Mouse (Mus musculus): Measurements from ENCODE around the gene Wfdc1.

Gene Wfdc1

GRCm38 (mm10) chr8:119666219-119666951, at the start of gene Wfdc1:
Wfdc1 (plus strand) TSS chr8:119666365.
- DNase-seq (ENCODE audit: low spot score in 2 of 2), result no peak

GRCm38 (mm10) chr8:119616811-119617210, 49.4 kb upstream of the Wfdc1 start:
- no peak for DNase-seq (ENCODE audit: low spot score in 2 of 2)

- DNase-seq (ENCODE audit: low spot score in 2 of 2), result no peak
Observed at GRCm38 (mm10) chr8:119617586-119617985, 48.6 kb upstream of the Wfdc1 start.

- no peak for DNase-seq (ENCODE audit: low spot score in 2 of 2)
Observed at GRCm38 (mm10) chr8:119618887-119619286, 47.3 kb upstream of the Wfdc1 start.

- no peak for DNase-seq (ENCODE audit: low spot score in 2 of 2)
Observed at GRCm38 (mm10) chr8:119620116-119620840, 45.9 kb upstream of the Wfdc1 start.

- no peak for DNase-seq (ENCODE audit: low spot score in 2 of 2)
Observed at GRCm38 (mm10) chr8:119620848-119621465, 45.2 kb upstream of the Wfdc1 start.

GRCm38 (mm10) chr8:119622555-119622954, 43.6 kb upstream of the Wfdc1 start:
- no peak for DNase-seq (ENCODE audit: low spot score in 2 of 2)

GRCm38 (mm10) chr8:119623061-119623460, 43.1 kb upstream of the Wfdc1 start:
- no peak for DNase-seq (ENCODE audit: low spot score in 2 of 2)

- no peak for DNase-seq (ENCODE audit: low spot score in 2 of 2)
Observed at GRCm38 (mm10) chr8:119623744-119624143, 42.4 kb upstream of the Wfdc1 start.

GRCm38 (mm10) chr8:119624916-119625315, 41.2 kb upstream of the Wfdc1 start:
- DNase-seq (ENCODE audit: low spot score in 2 of 2), result no peak

- DNase-seq (ENCODE audit: low spot score in 2 of 2), result no peak
Observed at GRCm38 (mm10) chr8:119625788-119626187, 40.4 kb upstream of the Wfdc1 start.

- no peak for DNase-seq (ENCODE audit: low spot score in 2 of 2)
Observed at GRCm38 (mm10) chr8:119627199-119627598, 39.0 kb upstream of the Wfdc1 start.

- DNase-seq (ENCODE audit: low spot score in 2 of 2), result peak in 1 of 2 experiments; percentile 38
Observed at GRCm38 (mm10) chr8:119627613-119628359, 38.4 kb upstream of the Wfdc1 start.

GRCm38 (mm10) chr8:119630841-119631240, 35.3 kb upstream of the Wfdc1 start:
- DNase-seq (ENCODE audit: low spot score in 2 of 2), result no peak

- DNase-seq (ENCODE audit: low spot score in 2 of 2), result no peak
Observed at GRCm38 (mm10) chr8:119632246-119632645, 33.9 kb upstream of the Wfdc1 start.

GRCm38 (mm10) chr8:119632909-119633308, 33.3 kb upstream of the Wfdc1 start:
- DNase-seq (ENCODE audit: low spot score in 2 of 2), result no peak

- no peak for DNase-seq (ENCODE audit: low spot score in 2 of 2)
Observed at GRCm38 (mm10) chr8:119634616-119635336, 31.4 kb upstream of the Wfdc1 start.

- DNase-seq (ENCODE audit: low spot score in 2 of 2), result no peak
Observed at GRCm38 (mm10) chr8:119635378-119635777, 30.8 kb upstream of the Wfdc1 start, which contains the start of gene Kcng4. Kcng4 (minus strand) TSS chr8:119635680.

- no peak for DNase-seq (ENCODE audit: low spot score in 2 of 2)
Observed at GRCm38 (mm10) chr8:119635958-119636357, 30.2 kb upstream of the Wfdc1 start.

- no peak for DNase-seq (ENCODE audit: low spot score in 2 of 2)
Observed at GRCm38 (mm10) chr8:119636766-119637165, 29.4 kb upstream of the Wfdc1 start.

GRCm38 (mm10) chr8:119637381-119637780, 28.8 kb upstream of the Wfdc1 start:
- DNase-seq (ENCODE audit: low spot score in 2 of 2), result no peak
